Mouse (Mus musculus) spleen, adult 2 months (tissue): ENCODE data around the gene Smarce1. TPM values are rescaled to one million over a fixed set of nuclear protein-coding genes. Genes with fewer than 3 reads are reported as not detected.

Experiments
- DNase-seq, 2 experiments: peaks; one replicate each; pipeline versions ENCODE4 v3.0.0 to v3.0.0-alpha.2; 2012 to 2021; ENCODE audit warnings: low spot score in 2 of 2, low read depth in 1 of 2
- H3K27ac ChIP-seq: fragments of 200-500 bp; 2 replicates; pipeline ENCODE4 v1.5.1; 2012; ENCODE audit warnings: low read length, inconsistent platforms; ENCODE audit not compliant: insufficient read depth
- H3K27me3 ChIP-seq: fragments of 200-500 bp; 2 replicates; pipeline ENCODE4 v1.6.1; 2012; ENCODE audit warnings: mild to moderate bottlenecking, moderate library complexity, low read length, inconsistent platforms; ENCODE audit not compliant: control insufficient read depth, insufficient read depth
- H3K36me3 ChIP-seq: fragments of 200-500 bp; 2 replicates; pipeline ENCODE4 v1.6.1; 2012; ENCODE audit warnings: mild to moderate bottlenecking, low read length, inconsistent platforms; ENCODE audit not compliant: control insufficient read depth, insufficient read depth
- H3K4me1 ChIP-seq: fragments of 200-500 bp; 2 replicates; pipeline ENCODE4 v1.6.1; 2011; ENCODE audit warnings: inconsistent platforms; ENCODE audit not compliant: control insufficient read depth, insufficient read depth, insufficient read length
- H3K4me3 ChIP-seq: fragments of 200-500 bp; 2 replicates; pipeline ENCODE4 v1.5.1; 2011; ENCODE audit warnings: mild to moderate bottlenecking, inconsistent platforms; ENCODE audit not compliant: insufficient read depth, insufficient read length; ENCODE audit errors: extremely low read depth
- CTCF ChIP-seq: fragments of 200-500 bp; IDR thresholded peaks from 2 replicates; pipeline ENCODE4 v1.5.1; 2011; ENCODE audit warnings: mild to moderate bottlenecking, inconsistent platforms; ENCODE audit not compliant: insufficient read depth, insufficient read length, insufficient replicate concordance; ENCODE audit errors: extremely low read depth
- POLR2A ChIP-seq: fragments of 200-500 bp; IDR thresholded peaks from 2 replicates; pipeline ENCODE4 v1.6.1; 2011; ENCODE audit warnings: low read depth, low read length, inconsistent platforms
- WGBS: fragments of 180-500 bp; shearing (Covaris S2); methylation state at CpG from one replicate; pipeline ENCODE4 v1.1.7; 2018; 5-methylcytosine and 5-hydroxymethylcytosine counted together
- polyA plus RNA-seq: library from polyadenylated mRNA; depleted of rRNA; stranded (reverse); fragments of >200 nt; gene quantifications from 2 replicates; pipeline ENCODE4 v1.2.3, GENCODE M21; 2012

Smarce1 gene
- polyA plus RNA-seq, 1 experiment, result 13.4 TPM

DNA sequence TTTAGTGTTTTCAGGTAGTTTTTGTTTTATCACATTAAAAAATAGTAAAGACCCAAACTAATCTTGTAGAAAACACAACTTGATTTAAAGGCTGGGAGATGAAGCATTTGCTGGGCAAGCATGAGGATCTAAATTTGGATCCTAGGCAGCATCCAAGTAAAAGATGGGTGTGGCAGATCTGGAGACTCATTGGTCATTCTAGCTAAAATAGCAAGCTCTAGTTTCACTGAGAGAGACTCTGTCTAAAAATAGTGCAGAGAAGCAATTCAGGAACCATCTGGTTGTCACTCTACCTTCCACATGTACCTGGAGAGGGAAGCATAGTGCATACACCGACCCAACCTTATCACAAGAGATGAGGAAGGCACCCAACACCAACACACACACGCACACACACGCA, 14.6 kb downstream of the Smarce1 start:
- WGBS, result 92% methylated on average over 3 of the region's 3 CpGs
- peaks cover 59% of the 10 kb centered on the region for H3K36me3 ChIP-seq
- no peak for TF ChIP-seq CTCF
- TF ChIP-seq POLR2A, result no peak

DNA sequence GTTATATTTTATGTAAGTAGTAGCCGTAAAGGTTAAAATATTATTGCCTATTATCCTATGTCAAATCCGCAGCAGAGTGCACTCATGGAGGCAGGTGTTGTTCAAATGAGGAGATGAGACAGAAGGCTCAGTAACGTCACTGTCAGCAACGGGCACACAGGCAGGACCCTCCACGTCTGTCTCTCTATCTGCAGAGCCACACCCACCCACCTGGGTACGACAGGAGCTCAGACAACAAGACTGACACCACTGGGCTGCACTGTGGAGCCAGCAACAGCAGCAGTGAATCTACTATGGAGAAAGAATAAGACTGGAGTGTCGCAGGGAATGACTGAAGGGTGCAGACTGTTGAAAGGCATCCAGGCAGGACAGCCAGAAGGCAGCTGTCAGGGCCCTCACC, 18.1 kb downstream of the Smarce1 start:
- DNase-seq, result no peak
- H3K27me3 ChIP-seq, result no peaks in the 10 kb centered on the region
- H3K4me3 ChIP-seq, result no peak overlapping the region
- no peak overlapping the region for H3K27ac ChIP-seq
- no peaks in the 10 kb centered on the region for H3K4me1 ChIP-seq
- TF ChIP-seq CTCF (no peak), POLR2A (no peak)
- H3K36me3 ChIP-seq, result peaks cover 58% of the 10 kb centered on the region
- 93% methylated on average over 7 of the region's 7 CpGs for WGBS

More for the DNA sequence above, 14.6 kb downstream of the Smarce1 start:
- no peaks in the 10 kb centered on the region for H3K27me3 ChIP-seq
- no peak overlapping the region for H3K4me3 ChIP-seq
- DNase-seq, result no peak
- no peak overlapping the region for H3K27ac ChIP-seq
- no peaks in the 10 kb centered on the region for H3K4me1 ChIP-seq

- Histone ChIP-seq H3K4me1 (no peaks in the 10 kb centered on the region), H3K36me3 (peaks cover 53% of the 10 kb centered on the region), H3K27ac (no peak overlapping the region), H3K4me3 (no peak overlapping the region), H3K27me3 (no peaks in the 10 kb centered on the region)
- no peak for DNase-seq
- TF ChIP-seq CTCF (no peak), POLR2A (no peak)
- WGBS, result 93% methylated on average over 2 of the region's 2 CpGs
These were observed 18.9 kb downstream of the Smarce1 start for GRCm38 (mm10) chr11:99211964-99212363.

DNA sequence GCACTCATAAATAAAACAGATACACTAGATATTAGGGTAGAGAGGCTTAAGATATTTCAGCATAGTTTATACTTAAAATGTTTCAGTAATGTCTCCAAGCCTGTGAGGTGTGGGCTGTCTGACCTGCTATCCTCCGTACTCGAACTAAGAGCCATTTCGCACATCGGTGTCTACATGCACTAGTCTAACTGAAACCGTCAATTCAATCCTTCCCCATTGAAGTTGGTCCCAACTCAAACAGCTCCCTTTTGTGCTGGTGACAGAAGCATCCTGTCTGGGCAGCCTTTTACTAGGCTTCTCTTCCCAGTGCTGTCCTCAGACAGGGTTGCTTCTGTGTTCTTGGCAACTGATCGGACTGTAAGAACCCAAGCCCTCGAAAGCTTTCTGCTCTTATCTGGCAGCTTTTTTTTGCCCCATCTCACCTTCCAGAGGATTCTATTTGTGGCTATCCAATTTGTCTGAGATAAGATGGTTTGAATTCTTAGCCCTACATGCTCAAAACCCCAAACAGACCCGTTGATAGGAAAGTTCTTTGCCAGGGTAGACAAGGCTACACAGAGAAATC, 22.6 kb downstream of the Smarce1 start:
- no peak overlapping the region for H3K4me3 ChIP-seq
- no peak for TF ChIP-seq CTCF
- TF ChIP-seq POLR2A, result no peak
- H3K27me3 ChIP-seq, result no peaks in the 10 kb centered on the region
- WGBS, result 88% methylated on average over 8 of the region's 8 CpGs
- H3K4me1 ChIP-seq, result peaks cover 6% of the 10 kb centered on the region; the same call in 1 of the 2 replicates
- peaks cover 30% of the 10 kb centered on the region for H3K36me3 ChIP-seq
- no peak for DNase-seq
- no peak overlapping the region for H3K27ac ChIP-seq

DNA sequence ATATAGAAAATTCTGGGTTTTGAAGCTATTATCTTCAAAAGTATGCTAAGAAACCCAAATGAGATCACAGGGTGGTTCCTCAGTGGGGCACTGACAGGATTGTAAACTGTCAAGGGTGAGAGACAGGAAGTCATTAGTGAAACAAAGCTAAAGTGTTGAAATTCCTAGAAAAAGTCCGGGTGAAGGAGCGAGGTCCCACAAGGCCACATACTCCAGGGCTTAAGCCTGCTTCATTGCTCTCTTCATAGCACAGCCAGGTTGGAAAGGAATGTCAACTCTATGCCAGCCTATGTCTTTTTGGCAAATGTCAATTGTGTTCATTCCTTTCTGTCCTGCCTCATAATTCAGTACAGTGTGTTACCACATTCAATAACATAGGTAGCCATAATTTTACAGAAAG, 23.4 kb downstream of the Smarce1 start:
- no peaks in the 10 kb centered on the region for H3K27me3 ChIP-seq
- peaks cover 25% of the 10 kb centered on the region for H3K36me3 ChIP-seq
- no peak overlapping the region for H3K4me3 ChIP-seq
- WGBS, result 72% methylated on average over 2 of the region's 2 CpGs
- H3K27ac ChIP-seq, result no peak overlapping the region
- TF ChIP-seq CTCF (no peak), POLR2A (no peak)
- peaks cover 6% of the 10 kb centered on the region; the same call in 1 of the 2 replicates for H3K4me1 ChIP-seq
- no peak for DNase-seq

- Histone ChIP-seq H3K4me1 (peaks cover 6% of the 10 kb centered on the region; the same call in 1 of the 2 replicates), H3K27me3 (no peaks in the 10 kb centered on the region), H3K36me3 (peaks cover 21% of the 10 kb centered on the region), H3K27ac (no peak overlapping the region), H3K4me3 (no peak overlapping the region)
- 29% methylated on average over 2 of the region's 2 CpGs for WGBS
- TF ChIP-seq CTCF, result peak; percentile 59; the same call in 1 of the 2 replicates
- no peak for TF ChIP-seq POLR2A
- DNase-seq, result no peak
These were observed 23.9 kb downstream of the Smarce1 start for GRCm38 (mm10) chr11:99206954-99207353.

DNA sequence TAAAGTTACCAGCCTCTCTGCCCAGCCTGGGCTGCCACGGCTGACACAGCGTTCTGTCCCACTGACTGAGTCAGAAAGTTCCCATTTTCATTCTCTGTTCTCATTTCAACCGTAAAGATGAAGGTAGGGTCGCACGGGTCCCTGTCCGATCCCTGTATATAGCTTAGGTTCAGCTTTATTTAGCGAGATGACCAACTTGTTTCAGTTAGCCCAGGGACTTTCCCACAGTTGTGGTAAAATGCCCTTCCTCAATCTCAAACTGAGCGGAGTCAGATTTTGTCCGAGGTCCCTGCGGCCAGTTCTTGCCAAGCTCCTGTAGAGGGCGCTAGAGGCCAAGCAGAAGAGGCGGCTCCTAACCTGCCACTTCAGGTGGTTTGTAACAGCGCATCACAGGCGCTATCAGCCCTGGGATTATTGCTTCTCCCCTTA, 41.6 kb downstream of the Smarce1 start:
- H3K4me1 ChIP-seq, result peaks cover 25% of the 10 kb centered on the region; the same call in 1 of the 2 replicates
- H3K36me3 ChIP-seq, result no peaks in the 10 kb centered on the region
- DNase-seq, result peak; percentile 69 to 76
- peak overlapping the region; percentile 22; the same call in 1 of the 2 replicates for H3K4me3 ChIP-seq
- H3K27me3 ChIP-seq, result no peaks in the 10 kb centered on the region
- 3% methylated on average over 14 of the region's 14 CpGs for WGBS
- no peak for TF ChIP-seq POLR2A
- TF ChIP-seq CTCF, result peak; percentile 90
- H3K27ac ChIP-seq, result peak overlapping the region; percentile 63
